Mouse (Mus musculus): ENCODE results near the gene Srprb. TPM values are rescaled to one million over a fixed set of nuclear protein-coding genes. Genes with fewer than 3 reads are reported as not detected.
"Not testable (repeated sequence)": the region's sequence is repeated elsewhere in the genome, so short reads cannot be mapped to it uniquely, and the experiment has no call there.

Srprb gene
- total RNA-seq, 2 experiments from 2014 or later = 21.8 to 24.4 TPM

GRCm38 (mm10) chr9:103213631-103214030 is 11.7 kb upstream of the Srprb start:
- DNase-seq = no peak
- intact Hi-C loops (cut with DNase I) = no loop called here

- no peak for DNase-seq
- intact Hi-C loops (cut with DNase I) = no loop called here
Measured at GRCm38 (mm10) chr9:103212654-103213420, 10.9 kb upstream of the Srprb start.

GRCm38 (mm10) chr9:103208802-103209423 is 7.0 kb upstream of the Srprb start:
- no peak for DNase-seq
- intact Hi-C loops (cut with DNase I) = loop anchor here (10.0 kb wide), 1 partner anchor 96 kb away; the partner anchor contains the start of genes 1300017J02Rik and Topbp1

- DNase-seq = peak; percentile 68
- intact Hi-C loops (cut with DNase I) = loop anchor here (10.0 kb wide), 1 partner anchor 97 kb away; the partner anchor contains the start of genes 1300017J02Rik and Topbp1
Measured at GRCm38 (mm10) chr9:103207846-103208245, 5.9 kb upstream of the Srprb start.

GRCm38 (mm10) chr9:103205786-103206185 is 3.8 kb upstream of the Srprb start:
- DNase-seq = no peak
- intact Hi-C loops (cut with DNase I) = loop anchor here (10.0 kb wide), 1 partner anchor 99 kb away; the partner anchor contains the start of genes 1300017J02Rik and Topbp1

GRCm38 (mm10) chr9:103188416-103188815 is 13.5 kb downstream of the Srprb start:
- no peak for DNase-seq
- intact Hi-C loops (cut with DNase I) = no loop called here

- intact Hi-C loops (cut with DNase I) = no loop called here
- peak; percentile 89 for DNase-seq
Measured at GRCm38 (mm10) chr9:103186747-103187146, 15.2 kb downstream of the Srprb start.

- intact Hi-C loops (cut with DNase I) = no loop called here
- no peak for DNase-seq
Measured at GRCm38 (mm10) chr9:103185946-103186345, 16.0 kb downstream of the Srprb start.

GRCm38 (mm10) chr9:103184855-103185254 is 17.1 kb downstream of the Srprb start:
- intact Hi-C loops (cut with DNase I) = no loop called here
- no peak for DNase-seq

- intact Hi-C loops (cut with DNase I) = no loop called here
- DNase-seq = no peak
Measured at GRCm38 (mm10) chr9:103181886-103182285, 20.1 kb downstream of the Srprb start.

GRCm38 (mm10) chr9:103180807-103181565 is 21.0 kb downstream of the Srprb start:
- peak; percentile 77 for DNase-seq
- intact Hi-C loops (cut with DNase I) = no loop called here

GRCm38 (mm10) chr9:103180303-103180702 is 21.6 kb downstream of the Srprb start:
- DNase-seq = peak; percentile 70
- intact Hi-C loops (cut with DNase I) = no loop called here

GRCm38 (mm10) chr9:103175692-103176091 is 26.2 kb downstream of the Srprb start:
- DNase-seq = no peak
- intact Hi-C loops (cut with DNase I) = no loop called here

GRCm38 (mm10) chr9:103174771-103175519 is 27.0 kb downstream of the Srprb start:
- intact Hi-C loops (cut with DNase I) = no loop called here
- no peak for DNase-seq

- no peak for DNase-seq
- intact Hi-C loops (cut with DNase I) = no loop called here
Measured at GRCm38 (mm10) chr9:103168771-103169170, 33.2 kb downstream of the Srprb start.

GRCm38 (mm10) chr9:103168046-103168445 is 33.9 kb downstream of the Srprb start:
- intact Hi-C loops (cut with DNase I) = no loop called here
- peak; percentile 89 for DNase-seq

GRCm38 (mm10) chr9:103163806-103164205 is 38.1 kb downstream of the Srprb start:
- intact Hi-C loops (cut with DNase I) = no loop called here

GRCm38 (mm10) chr9:103155158-103155557 is 46.8 kb downstream of the Srprb start:
- DNase-seq; intact Hi-C loops (cut with DNase I): not testable (repeated sequence)

More at GRCm38 (mm10) chr9:103163806-103164205, 38.1 kb downstream of the Srprb start:
- DNase-seq = peak; percentile 59

GRCm38 (mm10) chr9:103154568-103154967 is 47.4 kb downstream of the Srprb start:
- DNase-seq = no peak
- intact Hi-C loops (cut with DNase I) = no loop called here

- intact Hi-C loops (cut with DNase I) = no loop called here
- DNase-seq = peak; percentile 80
Measured at GRCm38 (mm10) chr9:103153286-103153685, 48.7 kb downstream of the Srprb start.
